Mouse (Mus musculus) liver, embryonic 13.5 days (tissue): ENCODE results near the gene Spns3. TPM values are rescaled to one million over a fixed set of nuclear protein-coding genes. Genes with fewer than 3 reads are reported as not detected.
"Not testable (repeated sequence)": the region's sequence is repeated elsewhere in the genome, so short reads cannot be mapped to it uniquely, and the experiment has no call there.

Experiments
- ATAC-seq: fragments of 200-750 bp; cut with Nextera tagmentation; 2 replicates; pipeline ENCODE4 v1.8.0; 2017; ENCODE audit warnings: low read depth, mild to moderate bottlenecking, moderate number of reproducible peaks, moderate library complexity
- DNase-seq: peaks from one replicate; pipeline ENCODE4 v3.0.0; 2022
- H3K27ac ChIP-seq: fragments of 300-500 bp; sonication (generic); 2 replicates; pipeline ENCODE4 v1.5.1; 2015; ENCODE audit warnings: moderate library complexity, mild to moderate bottlenecking, inconsistent platforms
- H3K27me3 ChIP-seq: fragments of 300-500 bp; sonication (generic); 2 replicates; pipeline ENCODE4 v1.6.1; 2015; ENCODE audit warnings: mild to moderate bottlenecking, inconsistent platforms
- H3K36me3 ChIP-seq: fragments of 300-500 bp; sonication (generic); 2 replicates; pipeline ENCODE4 v1.6.1; 2015; ENCODE audit warnings: mild to moderate bottlenecking, inconsistent platforms
- H3K4me1 ChIP-seq: fragments of 300-500 bp; sonication (generic); replicated peaks from 2 replicates; pipeline ENCODE4 v1.6.1; 2015; ENCODE audit warnings: inconsistent platforms
- H3K4me2 ChIP-seq: fragments of 300-500 bp; sonication (generic); 2 replicates; pipeline ENCODE4 v1.6.1; 2015; ENCODE audit warnings: inconsistent platforms, mild to moderate bottlenecking, moderate library complexity
- H3K4me3 ChIP-seq: fragments of 300-500 bp; sonication (generic); replicated peaks from 2 replicates; pipeline ENCODE4 v1.5.1; 2015; ENCODE audit warnings: mild to moderate bottlenecking, inconsistent platforms
- H3K9ac ChIP-seq: fragments of 300-500 bp; sonication (generic); 2 replicates; pipeline ENCODE4 v1.6.1; 2015; ENCODE audit warnings: mild to moderate bottlenecking, inconsistent platforms
- H3K9me3 ChIP-seq: fragments of 300-500 bp; sonication (generic); replicated peaks from 2 replicates; pipeline ENCODE4 v1.6.1; 2016; ENCODE audit warnings: inconsistent platforms
- WGBS: fragments of 180-500 bp; shearing (Covaris S2); methylation state at CpG from one replicate; pipeline ENCODE4 v1.1.7; 2015; ENCODE audit not compliant: insufficient replicate concordance; 5-methylcytosine and 5-hydroxymethylcytosine counted together
- polyA plus RNA-seq: library from polyadenylated mRNA; unstranded; fragments of >200 nt; fragmentation: Nextera tagmentation; extraction: Ambion mirVana; gene quantifications from 2 replicates; pipeline ENCODE4 v1.2.1, GENCODE M21; 2015

Spns3 gene
- polyA plus RNA-seq, 1 experiment from 2014 or later: 2.0 TPM

DNA sequence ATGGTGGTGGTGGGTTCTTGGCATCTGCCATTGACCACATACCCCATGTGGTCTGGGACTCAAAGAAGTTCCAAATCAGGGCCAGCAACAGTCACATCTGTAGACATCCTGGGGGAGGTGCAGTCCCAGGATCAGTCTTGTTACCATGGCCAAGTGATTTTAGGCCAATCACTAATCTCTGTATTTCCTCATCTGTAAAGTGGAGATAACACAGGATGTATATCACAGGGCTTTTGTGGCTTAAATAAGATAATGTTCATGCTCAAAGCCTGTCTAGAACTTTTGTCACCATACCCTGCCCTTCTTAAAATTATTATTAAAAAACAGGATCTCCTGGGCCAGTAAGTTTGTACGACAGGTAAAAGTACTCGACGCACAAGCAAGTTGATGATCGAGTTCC, 6.2 kb upstream of the Spns3 start:
- no peaks in the 10 kb centered on the region for H3K9me3 ChIP-seq
- H3K27me3 ChIP-seq: no peaks in the 10 kb centered on the region
- no peaks in the 10 kb centered on the region for H3K36me3 ChIP-seq
- no peak overlapping the region for H3K4me3 ChIP-seq
- no peak overlapping the region for H3K4me2 ChIP-seq
- 66% methylated on average over 4 of the region's 4 CpGs for WGBS
- H3K27ac ChIP-seq: no peak overlapping the region
- ATAC-seq: no peak
- no peak for DNase-seq
- H3K9ac ChIP-seq: no peak overlapping the region
- H3K4me1 ChIP-seq: peaks cover 4% of the 10 kb centered on the region; the same call in 1 of the 2 replicates

DNA sequence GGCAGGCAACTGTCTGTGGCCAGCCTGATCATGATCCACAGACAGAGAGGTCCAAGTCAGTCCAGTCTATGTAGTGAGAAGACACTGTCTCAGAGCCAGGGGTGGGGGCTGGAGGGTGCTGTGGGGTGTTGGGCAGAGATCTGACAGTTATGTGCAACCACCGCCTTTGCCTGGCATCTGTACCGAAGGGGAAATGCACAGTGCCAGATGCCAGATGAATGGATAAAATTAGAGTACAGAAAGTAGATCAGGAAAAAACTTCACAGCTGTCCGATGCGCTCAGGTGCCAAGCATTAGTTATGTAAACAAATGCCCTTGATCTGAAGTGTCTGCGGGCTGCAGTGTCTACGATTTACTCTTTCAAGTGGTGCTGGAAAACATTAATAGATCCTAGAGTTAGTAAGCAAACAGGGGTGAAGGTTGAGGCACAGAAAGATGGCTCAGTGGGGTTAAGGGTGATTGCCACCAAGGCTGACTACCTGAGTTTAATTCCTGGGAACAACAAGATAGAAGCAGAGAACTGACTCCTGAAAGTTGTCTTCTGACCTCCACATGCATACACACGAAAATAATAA, 1.3 kb upstream of the Spns3 start:
- 58% methylated on average over 7 of the region's 7 CpGs for WGBS
- Histone ChIP-seq H3K27me3 (no peaks in the 10 kb centered on the region), H3K27ac (no peak overlapping the region), H3K9me3 (no peaks in the 10 kb centered on the region), H3K4me3 (no peak overlapping the region), H3K4me2 (no peak overlapping the region), H3K4me1 (peaks cover 24% of the 10 kb centered on the region), H3K36me3 (no peaks in the 10 kb centered on the region), H3K9ac (no peak overlapping the region)
- ATAC-seq (no peak), DNase-seq (no peak)

DNA sequence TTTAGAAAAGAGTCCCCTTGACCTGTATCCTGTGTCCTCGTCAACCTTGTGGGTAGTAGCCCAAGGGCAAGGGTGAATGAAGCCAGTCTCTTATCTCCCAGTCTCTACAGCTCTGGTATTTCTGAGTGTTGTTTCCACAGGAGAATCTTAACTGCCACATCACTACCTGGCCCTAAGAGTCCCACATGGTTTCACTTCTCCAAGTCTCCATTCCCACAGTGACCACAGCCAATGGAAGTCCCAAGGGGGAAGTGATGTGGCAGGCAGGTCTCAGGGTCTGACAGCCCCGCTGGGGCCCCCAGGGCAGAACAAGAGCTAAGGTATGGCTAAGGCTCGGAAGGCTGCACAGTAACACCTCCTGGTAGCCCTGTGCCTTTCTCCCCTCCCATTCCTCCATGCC, 3.1 kb downstream of the Spns3 start:
- Histone ChIP-seq H3K27ac (no peak overlapping the region), H3K27me3 (no peaks in the 10 kb centered on the region), H3K4me1 (peaks cover 51% of the 10 kb centered on the region), H3K4me2 (peak overlapping the region; percentile 8; the same call in 1 of the 2 replicates), H3K9me3 (no peaks in the 10 kb centered on the region), H3K36me3 (no peaks in the 10 kb centered on the region), H3K9ac (no peak overlapping the region), H3K4me3 (no peak overlapping the region)
- ATAC-seq: no peak
- WGBS: 36% methylated on average over 3 of the region's 3 CpGs
- no peak for DNase-seq

DNA sequence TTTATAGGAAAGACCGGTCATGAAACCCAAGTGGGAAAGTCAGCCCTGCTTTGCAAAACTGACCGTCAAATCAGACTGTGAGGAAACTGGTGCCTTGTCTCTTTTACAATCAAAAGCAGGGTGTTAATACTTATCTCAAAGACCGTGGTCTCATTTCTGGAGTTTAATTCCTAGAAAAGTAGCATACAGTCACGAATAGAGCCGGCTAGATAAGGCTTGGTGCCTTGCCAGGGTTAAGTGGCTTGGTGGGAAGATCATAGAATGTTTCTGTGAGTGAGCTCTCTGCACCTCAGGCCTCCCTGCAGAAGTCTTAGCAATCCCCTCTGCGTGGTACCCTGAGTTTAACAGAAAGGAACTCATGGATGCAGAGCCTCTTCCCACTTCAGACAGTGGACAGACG, 5.6 kb downstream of the Spns3 start:
- H3K9ac ChIP-seq: no peak overlapping the region
- WGBS: 24% methylated on average over 7 of the region's 7 CpGs
- no peaks in the 10 kb centered on the region for H3K36me3 ChIP-seq
- H3K4me2 ChIP-seq: peak overlapping the region; percentile 33
- no peak overlapping the region for H3K27ac ChIP-seq
- H3K4me3 ChIP-seq: no peak overlapping the region
- no peak for DNase-seq
- H3K27me3 ChIP-seq: no peaks in the 10 kb centered on the region
- ATAC-seq: peak; percentile 61; the same call in 1 of the 2 replicates
- H3K4me1 ChIP-seq: peaks cover 41% of the 10 kb centered on the region
- H3K9me3 ChIP-seq: no peaks in the 10 kb centered on the region

DNA sequence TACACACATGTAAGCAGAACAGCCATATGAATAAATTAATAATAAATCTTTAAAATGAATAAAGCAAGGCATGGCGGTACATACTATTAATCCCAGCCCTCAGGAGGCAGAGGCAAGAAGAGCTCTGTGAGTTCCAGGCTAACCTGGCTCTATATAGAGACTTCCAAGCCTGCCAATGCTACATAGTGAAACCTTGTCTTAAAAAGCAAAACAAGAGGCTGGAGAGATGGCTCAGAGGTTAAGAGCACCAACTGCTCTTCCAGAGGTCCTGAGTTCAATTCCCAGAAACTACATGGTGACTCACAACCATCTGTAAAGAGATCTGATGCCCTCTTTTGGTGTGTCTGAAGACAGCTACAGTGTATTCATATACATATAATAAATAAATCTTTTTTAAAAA, 6.6 kb downstream of the Spns3 start:
- H3K4me2 ChIP-seq, H3K27me3 ChIP-seq, DNase-seq, ATAC-seq, H3K9me3 ChIP-seq, H3K4me3 ChIP-seq, H3K27ac ChIP-seq, H3K9ac ChIP-seq, H3K36me3 ChIP-seq: not testable (repeated sequence)
- WGBS: 83% methylated on average over 1 of the region's 1 CpGs
- peaks cover 39% of the 10 kb centered on the region for H3K4me1 ChIP-seq

DNA sequence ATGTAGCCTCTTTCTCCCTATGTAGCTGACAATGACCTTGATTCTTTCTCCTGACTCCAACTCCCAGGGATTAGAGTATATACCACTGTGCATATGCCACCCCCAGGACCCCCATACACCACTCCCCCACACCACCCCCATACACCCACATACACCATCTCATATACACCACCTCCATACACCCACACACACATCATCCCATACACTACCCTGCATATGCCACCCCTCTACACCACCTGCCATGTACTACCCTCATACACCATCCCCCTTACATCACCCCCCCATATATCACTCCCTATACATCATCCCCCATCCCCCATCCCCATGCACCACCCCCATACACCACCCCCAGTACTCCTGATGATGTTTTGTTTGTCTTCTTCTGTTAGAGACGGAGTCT, 7.7 kb downstream of the Spns3 start:
- WGBS: 85% methylated on average over 1 of the region's 1 CpGs
- ATAC-seq (no peak), DNase-seq (no peak)
- Histone ChIP-seq H3K9ac (no peak overlapping the region), H3K4me3 (no peak overlapping the region), H3K27ac (no peak overlapping the region), H3K36me3 (no peaks in the 10 kb centered on the region), H3K27me3 (no peaks in the 10 kb centered on the region), H3K4me2 (no peak overlapping the region), H3K4me1 (peaks cover 46% of the 10 kb centered on the region), H3K9me3 (no peaks in the 10 kb centered on the region)

DNA sequence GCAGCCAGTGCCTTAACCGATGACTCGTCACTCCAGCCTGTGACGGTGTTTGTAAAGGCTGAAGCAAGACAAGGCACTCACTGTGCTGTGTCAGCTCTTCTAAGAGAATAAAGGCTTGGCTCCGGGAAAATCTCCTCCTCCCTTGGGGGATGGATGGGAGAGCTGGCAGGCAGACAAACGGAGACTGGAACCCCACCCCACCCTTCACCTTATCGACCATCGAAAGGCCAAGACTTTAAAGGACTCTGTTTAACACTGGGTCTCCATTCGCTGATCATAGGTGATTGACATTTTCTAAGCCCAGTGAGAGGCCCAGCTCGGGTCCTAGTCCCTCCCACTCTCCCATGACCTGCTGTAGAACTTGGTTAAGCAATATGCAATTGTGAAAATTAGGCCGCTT, 8.4 kb downstream of the Spns3 start:
- 66% methylated on average over 10 of the region's 10 CpGs for WGBS
- H3K36me3 ChIP-seq: no peaks in the 10 kb centered on the region
- H3K4me3 ChIP-seq: no peak overlapping the region
- peaks cover 42% of the 10 kb centered on the region for H3K4me1 ChIP-seq
- H3K4me2 ChIP-seq: no peak overlapping the region
- H3K27me3 ChIP-seq: no peaks in the 10 kb centered on the region
- H3K9ac ChIP-seq: no peak overlapping the region
- H3K9me3 ChIP-seq: no peaks in the 10 kb centered on the region
- H3K27ac ChIP-seq: no peak overlapping the region
- DNase-seq (no peak), ATAC-seq (no peak)

DNA sequence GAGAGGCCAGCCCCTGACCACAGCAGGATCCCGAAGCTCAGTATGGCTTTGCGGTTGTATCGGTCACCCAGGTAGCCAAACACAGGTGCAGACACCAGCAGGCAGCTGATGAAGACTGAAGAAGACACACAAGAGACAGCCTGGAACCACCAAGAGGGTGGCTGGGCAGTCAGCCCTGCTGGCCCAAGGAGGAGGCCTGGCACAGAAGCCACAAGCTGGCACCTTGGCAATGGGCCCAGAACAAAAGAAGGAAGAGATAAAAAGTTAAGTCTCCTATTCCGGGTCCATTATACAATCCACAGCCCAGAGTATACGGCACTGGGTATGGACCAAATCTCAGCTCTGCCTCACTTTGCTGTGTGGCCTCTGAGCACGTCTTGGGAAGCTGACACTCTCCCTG, 9.9 kb downstream of the Spns3 start:
- DNase-seq (no peak), ATAC-seq (no peak)
- Histone ChIP-seq H3K9ac (no peak overlapping the region), H3K27me3 (no peaks in the 10 kb centered on the region), H3K9me3 (no peaks in the 10 kb centered on the region), H3K4me1 (peaks cover 33% of the 10 kb centered on the region), H3K36me3 (no peaks in the 10 kb centered on the region), H3K27ac (no peak overlapping the region), H3K4me3 (no peak overlapping the region), H3K4me2 (no peak overlapping the region)
- WGBS: 73% methylated on average over 6 of the region's 6 CpGs

DNA sequence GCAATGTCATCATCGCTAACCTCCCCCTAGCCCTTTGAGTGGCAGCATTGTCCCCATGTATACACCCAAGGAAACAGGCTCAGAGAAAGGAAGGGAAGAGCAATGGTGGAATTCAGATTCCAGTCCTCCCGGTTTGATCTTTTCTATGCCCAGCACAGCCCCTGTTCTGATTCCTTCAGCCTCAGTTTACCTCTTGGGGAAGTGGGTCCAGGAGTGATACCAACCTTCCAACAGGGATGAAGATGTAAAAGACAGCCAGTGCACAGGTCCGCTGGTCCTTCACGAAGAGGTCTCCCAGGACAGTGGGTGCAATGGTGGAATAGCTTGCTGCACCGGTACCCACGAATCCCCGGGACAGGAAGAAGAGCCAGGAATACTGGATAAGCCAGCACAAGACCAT, 11.5 kb downstream of the Spns3 start:
- no peak for ATAC-seq
- DNase-seq: no peak
- no peaks in the 10 kb centered on the region for H3K9me3 ChIP-seq
- no peaks in the 10 kb centered on the region for H3K36me3 ChIP-seq
- no peak overlapping the region for H3K27ac ChIP-seq
- no peak overlapping the region for H3K9ac ChIP-seq
- H3K4me2 ChIP-seq: no peak overlapping the region
- WGBS: 81% methylated on average over 7 of the region's 7 CpGs
- no peak overlapping the region for H3K4me3 ChIP-seq
- H3K27me3 ChIP-seq: no peaks in the 10 kb centered on the region
- peaks cover 18% of the 10 kb centered on the region for H3K4me1 ChIP-seq

DNA sequence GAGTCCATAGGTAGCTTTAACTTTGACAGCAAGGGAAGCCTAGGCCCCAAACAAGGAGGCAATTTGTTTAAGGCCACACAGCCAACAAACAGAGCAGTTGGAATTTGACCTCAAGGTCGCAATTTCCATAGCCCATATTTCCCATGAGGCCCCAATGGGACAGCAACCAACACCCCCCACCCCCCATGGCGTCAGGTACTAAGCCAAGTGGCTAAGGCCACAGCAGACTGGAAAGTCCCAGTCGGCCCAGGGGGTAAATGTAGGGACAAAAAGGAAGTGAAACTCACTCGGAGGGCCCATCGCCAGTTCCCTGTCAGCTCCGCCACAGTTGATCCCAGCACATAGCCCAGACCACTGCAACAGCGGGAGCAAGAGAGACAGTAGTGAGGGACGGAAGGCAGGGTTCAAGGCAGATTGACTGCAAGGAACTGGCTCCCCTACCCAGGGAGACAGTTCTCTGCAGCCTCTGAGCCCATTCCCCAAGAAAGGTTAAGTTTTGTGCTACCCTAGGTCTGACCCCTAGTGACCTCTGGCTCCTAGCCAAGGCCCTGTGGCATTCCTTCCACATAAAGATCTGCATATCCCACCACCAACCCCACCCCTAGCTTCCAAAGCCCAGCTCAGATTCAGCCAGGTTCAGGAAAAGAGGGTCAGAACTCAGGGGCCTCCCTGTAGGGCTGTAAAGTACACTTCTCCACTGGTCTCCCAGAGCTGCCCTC, 12.1 kb downstream of the Spns3 start:
- WGBS: 55% methylated on average over 8 of the region's 8 CpGs

DNA sequence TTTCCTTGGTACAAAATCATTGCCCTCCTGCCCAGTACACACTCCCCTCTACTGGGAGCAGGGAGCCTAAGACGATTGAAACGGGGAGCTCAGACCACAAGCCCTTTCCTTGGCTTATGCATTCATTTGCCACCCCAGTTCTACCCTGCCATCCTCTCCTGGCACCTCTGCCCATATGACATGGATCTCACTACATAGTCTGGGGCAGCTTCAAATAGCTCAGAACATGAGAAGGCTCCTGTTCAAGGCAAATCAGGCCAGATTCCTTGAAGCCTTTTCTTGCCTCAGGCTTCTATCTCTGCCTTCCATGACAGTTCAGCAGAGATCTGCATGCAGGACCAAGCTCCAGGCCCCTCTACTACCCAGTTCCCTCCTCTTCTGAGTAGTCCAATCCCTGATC, 12.8 kb downstream of the Spns3 start:
- no peaks in the 10 kb centered on the region for H3K36me3 ChIP-seq
- 67% methylated on average over 2 of the region's 2 CpGs for WGBS
- DNase-seq: no peak
- H3K27me3 ChIP-seq: no peaks in the 10 kb centered on the region
- H3K4me1 ChIP-seq: peaks cover 15% of the 10 kb centered on the region
- H3K4me3 ChIP-seq: no peak overlapping the region
- H3K9ac ChIP-seq: no peak overlapping the region
- H3K4me2 ChIP-seq: no peak overlapping the region
- H3K9me3 ChIP-seq: no peaks in the 10 kb centered on the region
- ATAC-seq: no peak
- no peak overlapping the region for H3K27ac ChIP-seq

More for the DNA sequence above, 12.1 kb downstream of the Spns3 start:
- Histone ChIP-seq H3K4me3 (no peak overlapping the region), H3K36me3 (no peaks in the 10 kb centered on the region), H3K9ac (no peak overlapping the region), H3K27me3 (no peaks in the 10 kb centered on the region), H3K4me1 (peaks cover 15% of the 10 kb centered on the region), H3K27ac (no peak overlapping the region), H3K9me3 (no peaks in the 10 kb centered on the region), H3K4me2 (no peak overlapping the region)
- DNase-seq (no peak), ATAC-seq (0 out of 2 replicates have a peak, but pooled peaks have one; percentile 43)

DNA sequence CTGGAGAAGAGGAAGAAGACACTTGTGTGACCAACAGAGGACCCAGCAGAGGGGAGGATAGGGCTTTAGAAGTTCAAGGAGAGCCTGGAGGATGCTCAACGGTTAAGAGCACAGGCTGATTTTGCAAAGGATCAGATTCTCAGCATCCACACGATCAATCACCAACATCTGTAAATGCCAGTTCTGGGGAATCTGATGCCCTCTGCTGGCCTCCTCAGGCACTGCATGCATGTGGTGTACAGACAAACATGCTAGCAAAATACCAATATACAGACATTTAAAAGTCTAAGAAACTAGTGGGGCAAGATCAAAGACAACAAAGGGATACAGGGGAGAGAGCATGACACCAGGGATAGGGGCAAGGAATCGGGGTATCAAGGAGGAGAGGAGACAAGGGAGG, 14.8 kb downstream of the Spns3 start:
- H3K9ac ChIP-seq: no peak overlapping the region
- ATAC-seq (no peak), DNase-seq (no peak)
- peaks cover 15% of the 10 kb centered on the region for H3K4me1 ChIP-seq
- no peak overlapping the region for H3K27ac ChIP-seq
- H3K9me3 ChIP-seq: no peaks in the 10 kb centered on the region
- 59% methylated on average over 3 of the region's 3 CpGs for WGBS
- H3K4me3 ChIP-seq: no peak overlapping the region
- H3K4me2 ChIP-seq: no peak overlapping the region
- no peaks in the 10 kb centered on the region for H3K36me3 ChIP-seq
- no peaks in the 10 kb centered on the region for H3K27me3 ChIP-seq
